Mouse (Mus musculus): ENCODE data around the gene Arhgap4.

Arhgap4 gene

GRCm38 (mm10) chrX:73921823-73922549 is at the start of gene Arhgap4, which contains the start of gene Naa10:
Gene Arhgap4, minus strand, starts transcription at chrX:73921870.
Gene Naa10, minus strand, starts transcription at chrX:73921944.
- DNase-seq (ENCODE audit: low spot score): peak; percentile 87

GRCm38 (mm10) chrX:73970781-73971180 is 49.1 kb upstream of the Arhgap4 start:
- no peak for DNase-seq (ENCODE audit: low spot score)

GRCm38 (mm10) chrX:73969729-73970128 is 48.1 kb upstream of the Arhgap4 start:
- DNase-seq (ENCODE audit: low spot score): no peak

- no peak for DNase-seq (ENCODE audit: low spot score)
These were observed 47.5 kb upstream of the Arhgap4 start for GRCm38 (mm10) chrX:73969167-73969566.

- peak; percentile 89 for DNase-seq (ENCODE audit: low spot score)
These were observed 45.8 kb upstream of the Arhgap4 start for GRCm38 (mm10) chrX:73967177-73968075.

GRCm38 (mm10) chrX:73966248-73967176 is 44.8 kb upstream of the Arhgap4 start, which contains the start of gene Hcfc1:
Gene Hcfc1, minus strand, starts transcription at chrX:73966357.
- DNase-seq (ENCODE audit: low spot score): peak; percentile 88

- peak; percentile 35 for DNase-seq (ENCODE audit: low spot score)
These were observed 43.6 kb upstream of the Arhgap4 start for GRCm38 (mm10) chrX:73965307-73965706.

GRCm38 (mm10) chrX:73964363-73964762 is 42.7 kb upstream of the Arhgap4 start:
- no peak for DNase-seq (ENCODE audit: low spot score)

GRCm38 (mm10) chrX:73954988-73955387 is 33.3 kb upstream of the Arhgap4 start:
- no peak for DNase-seq (ENCODE audit: low spot score)

GRCm38 (mm10) chrX:73952603-73953002 is 30.9 kb upstream of the Arhgap4 start:
- no peak for DNase-seq (ENCODE audit: low spot score)

GRCm38 (mm10) chrX:73949341-73949740 is 27.7 kb upstream of the Arhgap4 start:
- no peak for DNase-seq (ENCODE audit: low spot score)

GRCm38 (mm10) chrX:73948647-73949046 is 27.0 kb upstream of the Arhgap4 start:
- DNase-seq (ENCODE audit: low spot score): no peak

- no peak for DNase-seq (ENCODE audit: low spot score)
These were observed 25.2 kb upstream of the Arhgap4 start for GRCm38 (mm10) chrX:73946896-73947295.

GRCm38 (mm10) chrX:73942294-73942693 is 20.6 kb upstream of the Arhgap4 start:
- no peak for DNase-seq (ENCODE audit: low spot score)

GRCm38 (mm10) chrX:73941860-73942259 is 20.2 kb upstream of the Arhgap4 start:
- DNase-seq (ENCODE audit: low spot score): no peak

- DNase-seq (ENCODE audit: low spot score): no peak
These were observed 10.2 kb upstream of the Arhgap4 start for GRCm38 (mm10) chrX:73931871-73932270.

GRCm38 (mm10) chrX:73930402-73931062 is 8.9 kb upstream of the Arhgap4 start, which contains the start of gene Renbp:
Gene Renbp, minus strand, starts transcription at chrX:73930850.
- DNase-seq (ENCODE audit: low spot score): peak; percentile 85

- no peak for DNase-seq (ENCODE audit: low spot score)
These were observed 846 bp upstream of the Arhgap4 start for GRCm38 (mm10) chrX:73922550-73922882.

GRCm38 (mm10) chrX:73921285-73921822 is 316 bp downstream of the Arhgap4 start:
- peak; percentile 6 for DNase-seq (ENCODE audit: low spot score)

- DNase-seq (ENCODE audit: low spot score): no peak
These were observed 3.0 kb downstream of the Arhgap4 start for GRCm38 (mm10) chrX:73918631-73919030.

- DNase-seq (ENCODE audit: low spot score): no peak
These were observed 4.7 kb downstream of the Arhgap4 start for GRCm38 (mm10) chrX:73916945-73917344.
